Mouse (Mus musculus) left cerebral cortex, adult 8-10 months (tissue): ENCODE measurements around the gene Wfdc1. TPM values are rescaled to one million over a fixed set of nuclear protein-coding genes. Genes with fewer than 3 reads are reported as not detected.

Experiments used
- DNase-seq, 2 experiments: peaks; one replicate each; pipeline ENCODE4 v3.0.0; 2022; ENCODE audit warnings: low spot score in 2 of 2
- total RNA-seq, 4 experiments: library from RNA; stranded (reverse); gene quantifications; 2 replicates each; pipeline ENCODE4 v1.2.4; 2022

The Wfdc1 gene
- total RNA-seq, 4 experiments from 2014 or later: 6.0 to 8.4 (median 7.4) TPM

DNA sequence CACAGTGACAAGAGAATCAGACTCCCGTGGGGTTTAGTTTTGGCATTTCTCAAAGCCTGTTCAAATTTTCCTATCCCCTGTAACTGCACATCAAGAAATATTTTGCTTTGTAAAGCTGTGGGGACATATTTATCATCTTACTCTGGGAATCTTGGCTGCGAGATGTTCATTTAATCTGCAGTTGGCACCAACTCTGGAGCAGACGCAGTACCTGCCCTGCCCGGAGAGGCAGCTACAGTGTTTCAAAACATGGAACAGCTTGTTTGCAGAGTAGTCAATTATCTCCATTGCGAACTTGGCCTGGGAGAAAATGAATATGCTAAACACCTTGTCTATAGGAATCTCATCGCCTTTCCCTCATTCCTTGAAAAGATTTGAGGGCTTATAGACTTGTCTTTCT, 27.9 kb upstream of the Wfdc1 start:
- DNase-seq: no peak

DNA sequence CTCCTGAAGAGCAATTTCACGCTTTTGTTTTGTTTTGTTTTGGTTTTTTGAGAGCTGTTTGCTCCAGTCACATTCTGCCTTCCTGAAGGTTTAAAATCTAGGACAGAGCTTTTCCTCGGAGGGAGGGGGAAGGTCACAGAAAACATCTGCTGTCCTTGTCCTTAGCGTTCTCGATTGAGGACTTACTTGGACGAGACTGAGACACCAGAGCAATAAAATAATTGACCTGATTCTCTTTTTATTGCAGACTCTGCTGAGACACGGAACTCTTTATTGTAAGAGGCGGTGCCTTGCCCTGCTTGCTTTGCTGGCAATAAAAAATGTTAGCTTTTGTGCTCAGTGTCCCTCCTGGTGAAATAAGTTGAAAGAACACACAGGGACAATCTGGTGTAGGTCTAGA, 26.4 kb upstream of the Wfdc1 start:
- DNase-seq: no peak

DNA sequence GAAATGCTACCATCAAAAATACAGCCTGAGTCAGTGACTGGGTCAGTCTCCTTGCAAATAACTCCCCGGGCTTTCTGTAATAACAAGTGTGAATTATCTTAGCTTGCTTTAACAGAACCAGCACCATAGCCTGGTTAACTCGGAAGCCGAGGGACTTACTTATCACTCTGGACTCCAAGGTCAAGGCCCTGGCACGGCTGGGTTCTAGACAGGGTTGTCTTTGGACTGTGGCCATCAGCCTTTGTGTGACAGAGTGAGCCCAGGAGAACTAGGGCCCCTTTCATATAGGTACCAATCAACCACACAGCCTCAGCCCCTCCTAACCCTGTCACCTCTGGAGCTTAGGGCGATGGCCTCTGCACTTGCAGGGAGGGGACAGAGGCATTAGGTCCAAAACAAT, 25.1 kb upstream of the Wfdc1 start:
- no peak for DNase-seq

DNA sequence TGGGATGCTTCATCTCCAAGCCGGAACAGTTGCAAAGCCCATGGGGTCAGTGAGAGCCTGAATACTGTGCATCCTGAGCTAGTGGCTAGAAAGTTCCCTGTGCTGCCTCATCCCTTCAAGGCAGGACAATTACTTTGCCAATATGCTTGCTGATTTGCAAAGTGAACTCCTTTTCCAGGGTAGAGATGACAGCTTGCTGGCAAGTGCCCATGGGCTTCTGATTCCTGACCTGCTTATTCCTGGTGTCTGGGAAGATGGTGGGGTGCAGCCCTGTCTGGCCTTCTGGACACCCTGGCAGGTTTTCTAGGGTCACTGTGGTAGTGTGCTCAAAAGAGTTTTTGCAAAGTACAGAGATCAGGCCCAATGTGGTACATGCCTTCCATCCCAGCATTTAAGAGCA, 23.2 kb upstream of the Wfdc1 start:
- no peak for DNase-seq

DNA sequence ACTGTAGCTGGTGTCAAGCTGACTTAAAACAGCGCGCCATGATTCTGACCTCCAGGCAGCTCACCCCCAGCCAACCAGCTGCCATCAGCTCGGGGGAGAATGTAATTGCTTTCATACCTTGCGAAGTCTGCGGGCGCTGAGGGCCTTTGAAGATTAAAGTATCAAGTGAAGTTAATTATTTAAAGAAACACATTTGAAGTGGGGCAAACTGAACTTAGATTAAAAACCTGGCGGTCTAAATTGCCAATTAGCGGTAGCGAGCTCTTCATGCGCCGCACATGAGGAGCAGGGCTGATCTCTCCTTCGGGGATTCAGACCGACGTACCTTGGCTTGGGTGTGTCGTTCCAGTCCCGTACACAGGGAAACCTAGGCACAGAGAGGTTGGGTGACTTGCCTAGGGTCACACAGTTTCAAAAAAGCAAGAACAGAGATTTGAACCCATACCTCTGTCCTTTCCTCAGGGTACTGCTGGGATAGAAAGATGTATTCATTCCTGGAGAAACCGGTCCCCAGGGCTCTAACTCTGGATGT, 21.7 kb upstream of the Wfdc1 start:
- no peak for DNase-seq

DNA sequence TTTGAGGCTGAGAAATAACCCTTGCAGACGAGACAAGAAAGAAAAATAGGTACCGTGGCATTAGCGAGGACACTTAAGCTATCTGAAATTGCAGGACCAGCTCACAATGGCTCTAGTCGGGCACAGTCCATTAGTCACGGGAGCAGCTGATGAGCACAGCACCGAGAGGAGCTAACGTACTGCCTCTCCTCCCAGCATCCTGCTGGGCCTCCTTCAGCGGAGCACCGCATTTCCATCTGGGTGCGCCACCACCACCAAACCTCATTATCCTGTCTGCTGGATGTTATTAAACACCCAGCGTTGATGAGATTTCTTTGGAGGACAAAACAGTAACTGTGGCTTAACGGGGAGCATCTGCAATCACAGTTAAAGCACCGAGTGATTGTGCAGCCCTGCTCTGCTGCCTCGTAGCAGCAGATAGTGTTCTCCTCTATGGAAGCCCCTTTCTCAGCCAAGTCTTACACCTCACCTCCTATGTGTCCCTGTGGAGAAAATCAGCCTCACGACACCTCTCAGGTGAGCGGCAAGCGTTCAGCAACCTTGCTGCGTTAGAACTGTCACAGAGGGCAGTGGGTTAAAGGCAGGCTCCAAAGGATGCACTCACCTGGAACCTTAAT, 21.1 kb upstream of the Wfdc1 start:
- no peak for DNase-seq

DNA sequence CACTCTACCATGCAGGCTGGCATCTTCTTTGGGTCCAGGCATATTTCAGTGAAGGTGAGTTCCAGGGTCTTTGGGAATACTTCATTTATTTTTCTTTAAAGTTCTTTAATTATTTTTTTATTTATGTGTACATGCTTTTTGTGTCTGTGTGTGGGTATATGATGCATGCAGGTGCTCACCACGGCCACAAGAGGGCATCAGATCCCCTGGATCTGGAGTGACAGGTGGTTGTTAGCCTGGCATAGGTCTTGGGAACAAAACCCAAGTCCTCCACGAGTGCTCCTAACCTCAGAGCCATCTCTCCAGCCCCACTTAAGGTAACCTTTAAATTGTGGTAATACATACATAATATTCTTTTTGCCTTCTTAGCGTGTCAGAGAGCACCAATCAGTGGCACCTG, 20.0 kb upstream of the Wfdc1 start:
- DNase-seq: no peak

DNA sequence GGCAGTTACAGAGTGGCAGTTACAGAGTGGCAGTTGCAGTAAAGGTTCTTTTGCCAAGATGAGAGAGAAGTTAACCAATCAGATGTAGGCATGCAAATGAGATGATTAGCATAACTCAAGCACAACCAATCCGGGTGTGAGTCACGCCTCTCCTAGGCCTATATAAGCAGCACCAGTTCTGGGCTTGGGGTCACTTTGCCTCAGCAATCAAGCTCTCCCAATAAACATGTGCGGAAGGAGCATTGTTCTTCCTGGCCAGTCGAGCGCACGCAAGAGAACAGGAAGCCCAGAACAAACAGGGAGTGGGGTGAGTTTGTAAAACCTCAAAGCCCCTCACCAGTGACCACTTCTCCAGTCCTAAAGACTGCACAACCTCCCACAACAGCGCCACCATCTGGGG, 19.3 kb upstream of the Wfdc1 start:
- no peak for DNase-seq

DNA sequence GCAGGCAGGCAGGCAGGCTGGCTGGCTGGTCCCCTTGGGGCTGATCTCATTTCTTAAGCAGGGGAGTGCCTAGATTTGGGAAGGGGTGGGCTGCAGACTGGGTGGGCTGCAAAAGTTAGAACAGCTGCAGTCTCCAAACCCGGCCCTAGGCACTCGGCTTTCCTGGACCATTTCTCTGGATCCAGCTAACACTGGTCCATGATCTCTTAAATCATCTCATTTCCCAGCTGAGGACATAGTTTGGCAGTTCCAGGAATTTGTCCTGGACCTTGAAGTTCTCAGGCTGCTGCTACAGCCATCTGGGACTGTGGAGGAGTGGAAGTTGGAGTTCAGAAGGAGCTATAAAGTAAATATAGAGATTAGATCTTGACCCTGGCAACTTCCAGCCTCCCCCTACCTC, 14.8 kb upstream of the Wfdc1 start:
- DNase-seq: no peak

DNA sequence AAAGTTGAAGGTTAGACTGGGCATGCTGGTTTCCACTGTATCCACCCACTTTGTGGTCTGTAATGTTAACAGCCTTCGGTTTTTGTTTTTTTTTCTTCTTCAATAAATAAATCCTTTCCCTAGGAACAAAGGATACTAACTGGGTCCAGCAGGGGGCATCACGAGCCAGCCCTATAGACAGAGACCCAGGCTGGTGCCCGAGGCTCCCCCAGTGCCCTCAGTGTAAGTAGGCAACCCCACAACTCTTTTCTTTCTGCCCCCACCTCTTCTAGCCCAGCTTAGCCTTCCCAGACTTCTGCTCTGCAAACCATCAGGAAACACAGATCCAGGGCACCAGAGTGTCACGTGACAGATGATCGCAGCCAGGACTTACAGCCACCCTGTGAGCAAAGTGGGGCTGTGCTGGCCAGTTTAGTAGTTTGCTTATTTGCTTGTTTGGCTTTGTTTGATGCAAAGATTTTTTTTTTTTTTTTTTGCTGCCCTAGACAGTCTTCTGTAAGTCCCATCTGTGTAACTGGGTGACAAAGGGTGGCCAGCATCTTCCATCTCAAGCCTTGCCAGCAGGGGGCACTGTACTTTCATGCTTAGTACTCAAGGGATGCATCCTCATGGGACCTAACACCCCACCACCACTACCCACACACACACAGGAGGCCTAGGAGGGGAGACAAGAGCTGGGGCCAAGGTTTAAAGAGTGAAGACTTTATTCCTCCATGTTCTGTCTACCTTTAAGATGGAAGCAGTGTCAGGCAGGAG, 9.3 kb upstream of the Wfdc1 start:
- no peak for DNase-seq

DNA sequence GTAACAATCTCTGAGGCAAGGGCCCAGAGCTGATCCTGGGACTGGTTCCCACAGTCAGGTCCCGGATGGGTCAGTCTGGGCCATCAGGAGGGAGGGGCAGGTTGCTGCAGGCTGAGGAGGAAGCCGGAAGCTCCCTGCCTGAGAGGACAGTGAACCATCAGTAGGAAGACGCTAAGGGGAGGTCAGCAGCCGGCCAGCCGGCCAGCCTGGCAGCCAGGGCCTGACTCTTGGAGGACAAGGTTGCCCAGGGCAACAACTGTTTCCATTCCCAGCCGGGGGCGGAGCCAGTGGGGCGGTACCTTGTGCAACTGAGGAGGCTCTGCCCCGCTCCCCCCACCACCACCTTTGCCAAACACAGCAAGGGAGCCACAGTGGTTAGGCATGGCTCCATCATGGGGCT, 5.1 kb upstream of the Wfdc1 start:
- no peak for DNase-seq

DNA sequence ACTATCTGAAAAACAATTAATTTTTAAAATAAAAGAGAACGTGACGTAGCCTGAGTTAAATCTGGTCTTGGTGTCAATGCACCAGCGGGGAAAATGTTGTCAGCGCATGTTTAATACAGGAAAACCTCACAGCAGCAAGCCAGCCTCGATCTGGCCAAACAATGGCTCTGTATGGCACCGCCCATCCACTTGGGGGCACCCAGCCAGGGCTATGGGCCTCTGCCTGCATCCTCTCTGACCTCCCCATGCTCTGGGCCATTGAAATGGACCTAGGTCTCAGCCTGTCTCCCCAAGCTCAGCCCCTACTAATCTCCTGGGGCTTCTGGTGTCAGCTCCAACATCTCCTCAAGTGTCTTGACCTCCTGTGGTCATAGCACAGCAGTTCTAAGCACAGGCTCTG, 4.3 kb upstream of the Wfdc1 start:
- DNase-seq: no peak

DNA sequence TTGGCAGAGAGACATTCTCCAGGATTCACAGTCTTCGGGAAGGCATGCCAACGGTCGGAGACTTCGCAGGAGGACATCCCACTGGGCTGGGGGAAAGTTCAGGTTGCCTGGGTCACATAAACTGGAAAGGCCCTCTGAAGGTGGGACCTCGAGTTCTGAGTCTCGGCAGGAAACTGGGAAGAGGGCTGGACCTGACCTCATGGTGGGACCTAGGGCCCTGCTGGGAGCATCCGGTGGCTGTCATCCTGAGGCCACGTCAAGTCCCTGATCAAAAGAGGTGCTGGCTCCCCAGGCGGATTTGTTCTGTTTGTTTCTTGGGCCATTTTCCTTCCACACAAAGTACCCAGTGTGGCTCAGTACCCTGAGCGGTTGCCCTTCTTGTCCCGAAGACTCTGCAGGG, 2.7 kb upstream of the Wfdc1 start:
- DNase-seq: no peak

DNA sequence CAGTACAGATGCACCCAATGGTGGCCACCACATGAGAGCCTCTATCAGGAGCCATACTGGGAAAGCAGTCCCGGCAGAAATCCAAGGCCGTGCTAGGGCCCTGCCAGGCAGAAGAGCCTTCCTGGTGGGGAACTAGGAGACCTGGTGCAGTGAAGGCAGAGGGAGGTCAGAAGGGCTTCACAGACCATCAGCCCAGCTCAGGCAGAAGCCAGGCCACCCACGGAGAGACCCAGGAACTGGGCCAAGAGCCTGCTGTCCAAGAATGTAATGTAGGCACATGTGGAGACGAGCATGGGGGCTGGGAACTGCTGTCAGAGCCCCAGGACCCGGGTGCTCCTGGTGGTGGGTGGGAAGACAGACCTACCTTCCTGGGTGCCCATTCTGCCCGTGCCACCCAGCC, 895 bp upstream of the Wfdc1 start:
- no peak for DNase-seq

DNA sequence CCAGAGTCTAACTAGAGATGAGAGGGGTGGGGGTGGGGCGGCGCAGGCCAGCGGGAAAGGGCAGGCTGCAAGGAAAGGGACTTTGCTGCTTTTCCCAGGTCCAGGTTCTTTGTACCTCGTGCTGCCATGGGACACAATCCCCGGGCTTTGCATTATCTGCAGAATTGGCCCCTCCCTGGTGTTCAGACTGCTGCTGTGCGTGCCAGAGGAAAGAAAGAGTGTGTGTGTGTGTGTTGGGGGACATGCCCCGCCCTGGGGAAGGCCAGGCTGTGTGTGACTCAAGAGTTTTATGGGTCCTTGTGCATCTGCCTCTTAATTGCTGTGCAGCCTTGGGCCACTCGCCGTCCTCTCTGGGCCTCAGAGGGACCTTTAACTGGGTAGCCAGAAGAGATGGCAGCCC, 2.3 kb downstream of the Wfdc1 start:
- no peak for DNase-seq

DNA sequence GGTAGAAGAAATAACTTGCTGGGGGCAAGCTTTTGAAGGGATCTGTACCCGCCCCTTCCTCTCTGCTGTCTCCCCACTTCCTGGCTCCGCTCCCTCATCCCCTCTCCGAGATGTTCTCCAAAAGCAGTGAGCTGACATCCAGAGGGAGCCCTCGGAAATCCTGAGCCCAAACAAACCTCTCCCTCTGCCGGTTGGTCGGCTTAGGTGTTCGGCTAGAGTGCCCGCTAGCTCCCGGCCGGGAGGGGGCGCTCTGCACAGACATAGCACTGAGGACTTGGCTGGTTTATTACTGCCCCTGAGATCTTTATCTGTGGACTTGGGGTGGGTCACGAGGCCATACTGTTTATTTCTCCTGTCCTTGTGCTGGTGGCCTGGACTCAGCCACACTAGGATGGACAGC, 3.1 kb downstream of the Wfdc1 start:
- no peak for DNase-seq

DNA sequence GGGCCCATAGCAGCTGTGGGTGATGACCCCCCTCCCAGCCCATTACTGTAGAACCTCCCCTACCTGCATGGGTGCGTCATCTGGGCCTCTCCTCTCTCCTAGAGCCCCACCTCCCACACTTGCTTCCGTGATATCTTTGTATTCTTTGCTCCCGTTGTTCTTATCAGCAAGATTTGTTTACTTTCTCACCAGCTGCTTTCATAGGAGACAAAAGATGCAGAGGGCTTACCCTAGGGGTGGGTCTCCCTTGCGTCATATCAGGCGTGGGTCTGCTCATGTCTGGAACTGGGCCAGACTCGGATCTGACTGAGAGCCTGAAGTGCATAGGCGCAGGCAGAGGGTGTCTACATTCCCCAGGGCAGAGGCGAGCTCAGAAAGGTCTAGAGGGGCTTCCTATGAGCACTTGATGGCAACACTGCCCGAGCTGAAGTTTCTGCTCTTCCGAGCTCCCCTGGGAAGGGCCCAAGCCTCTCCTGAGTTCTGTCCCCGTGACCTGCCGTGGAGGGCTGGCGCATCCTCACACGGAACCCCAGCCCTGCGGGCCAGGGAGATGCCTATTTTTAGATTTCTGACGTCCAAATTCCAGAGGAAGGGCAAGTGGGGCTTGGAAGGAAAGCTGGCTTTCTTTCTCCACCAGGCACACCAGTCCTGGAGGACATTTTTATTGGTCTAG, 4.4 kb downstream of the Wfdc1 start:
- no peak for DNase-seq

DNA sequence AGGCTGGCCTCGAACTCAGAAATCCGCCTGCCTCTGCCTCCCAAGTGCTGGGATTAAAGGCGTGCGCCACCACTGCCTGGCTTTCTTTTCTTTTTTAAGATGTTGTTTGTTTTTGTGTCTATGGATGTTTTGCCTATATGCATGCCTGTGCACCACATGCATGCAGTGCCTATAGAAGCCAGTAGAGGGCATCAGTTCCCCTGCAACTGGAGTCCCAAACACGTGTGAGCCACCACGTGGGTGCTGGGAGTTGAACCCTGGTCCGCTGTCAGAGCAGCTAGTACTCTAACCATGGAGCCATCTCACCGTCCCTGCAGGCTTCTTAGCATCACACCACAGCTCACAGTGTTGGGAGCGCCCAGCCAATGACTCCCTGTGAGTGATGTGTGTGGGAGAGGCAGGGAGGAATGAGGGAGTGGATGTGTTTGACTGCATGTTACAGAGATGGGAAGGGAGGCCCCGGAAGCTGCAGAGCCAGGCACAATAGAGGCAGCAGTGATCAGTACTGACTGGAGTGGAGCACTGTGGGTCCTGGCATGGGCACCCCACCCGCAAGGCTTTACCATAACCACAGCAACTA, 7.9 kb downstream of the Wfdc1 start:
- no peak for DNase-seq

DNA sequence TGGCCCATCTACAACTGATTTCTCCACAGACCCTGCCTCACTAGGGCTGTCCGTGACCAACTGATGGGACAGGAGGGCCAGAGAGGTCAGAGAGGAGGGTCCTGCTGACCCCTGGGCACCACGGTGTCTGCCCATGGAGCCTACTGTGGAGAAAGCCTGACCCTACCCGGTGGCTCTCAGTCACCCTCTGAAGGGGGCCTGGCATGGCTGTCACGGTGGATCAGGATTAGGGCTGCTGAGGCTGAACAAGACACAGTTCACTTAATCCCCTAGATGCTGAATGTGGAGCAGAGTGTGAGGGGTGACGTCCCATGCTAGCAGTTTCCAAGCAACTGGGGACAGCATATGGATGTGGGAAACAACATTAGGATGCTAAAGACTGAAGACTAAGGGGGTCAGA, 9.3 kb downstream of the Wfdc1 start:
- no peak for DNase-seq

DNA sequence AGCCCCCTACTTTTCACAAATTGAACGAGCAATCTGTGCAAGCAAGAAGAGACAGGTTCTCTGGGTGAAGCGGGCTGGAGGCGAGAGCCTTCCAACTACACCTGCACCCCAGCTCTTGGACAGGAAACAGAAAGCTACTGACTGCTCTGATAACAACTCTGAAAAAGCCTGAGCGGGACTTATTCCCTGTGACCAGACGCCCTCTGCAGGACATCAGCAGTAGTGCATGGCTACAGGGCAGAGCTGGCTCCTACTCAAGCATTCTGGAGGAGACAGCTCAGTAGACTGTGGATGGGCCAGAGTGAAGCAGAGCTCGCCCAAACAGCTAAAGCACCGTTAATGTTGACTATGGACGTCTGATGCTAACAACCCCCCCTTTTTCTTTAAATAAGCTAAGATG, 10.2 kb downstream of the Wfdc1 start:
- peak; percentile 56 to 91 for DNase-seq

DNA sequence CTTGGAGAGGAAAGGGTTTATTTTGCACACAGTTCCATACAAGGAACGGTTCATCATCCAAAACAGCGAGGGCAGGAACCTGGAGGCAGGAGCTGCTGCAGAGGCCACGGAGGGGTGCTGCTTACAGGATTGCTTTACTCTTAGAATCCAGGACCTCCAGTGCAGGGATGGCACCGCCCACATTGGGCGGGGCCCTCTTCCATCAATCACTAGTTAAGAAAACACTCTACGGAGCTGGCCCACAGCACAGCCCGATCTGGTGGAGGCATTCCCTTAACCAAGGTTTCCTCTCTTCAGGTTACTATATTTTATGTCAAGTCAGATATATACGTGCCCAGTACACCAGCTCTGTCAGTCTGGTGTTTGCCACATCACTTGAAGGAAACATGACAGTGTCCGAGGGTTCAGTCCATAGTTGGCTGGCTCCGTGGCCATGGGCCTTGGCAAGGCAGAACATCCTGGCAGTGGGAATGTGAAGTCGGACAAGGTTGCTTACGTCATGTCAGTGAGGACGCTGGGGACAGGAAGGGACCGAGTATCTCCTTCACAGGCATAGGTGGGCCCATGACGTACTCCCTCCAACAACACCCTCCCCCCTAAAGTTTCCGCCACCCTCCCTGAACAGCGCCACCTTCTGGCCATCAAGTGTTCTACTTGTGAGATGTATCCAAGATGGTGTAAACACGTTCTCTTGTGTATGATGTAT, 12.1 kb downstream of the Wfdc1 start:
- no peak for DNase-seq

DNA sequence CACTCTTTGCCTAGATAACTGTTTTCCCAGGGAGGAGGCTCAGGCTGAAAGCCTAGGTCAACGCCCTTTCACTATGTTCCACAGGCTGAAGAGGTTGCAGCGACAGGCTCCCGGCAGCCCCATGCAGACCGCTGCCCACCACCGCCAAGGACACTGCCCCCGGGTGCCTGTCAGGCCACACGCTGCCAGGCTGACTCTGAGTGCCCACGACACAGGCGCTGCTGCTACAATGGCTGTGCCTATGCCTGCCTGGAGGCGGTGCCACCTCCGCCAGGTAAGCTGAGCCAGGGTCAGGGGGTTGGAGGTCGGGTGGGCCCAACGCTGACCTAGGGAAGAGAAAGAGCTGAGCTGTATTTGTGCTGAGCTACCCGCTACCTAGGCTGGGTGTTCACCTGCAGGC, 13.0 kb downstream of the Wfdc1 start:
- DNase-seq: no peak
